Mouse (Mus musculus): ENCODE results near the gene 1190002N15Rik. TPM values are rescaled to one million over a fixed set of nuclear protein-coding genes. Genes with fewer than 3 reads are reported as not detected.

Gene 1190002N15Rik
- polyA plus RNA-seq, 1 experiment from 2014 or later: 37.6 TPM

DNA sequence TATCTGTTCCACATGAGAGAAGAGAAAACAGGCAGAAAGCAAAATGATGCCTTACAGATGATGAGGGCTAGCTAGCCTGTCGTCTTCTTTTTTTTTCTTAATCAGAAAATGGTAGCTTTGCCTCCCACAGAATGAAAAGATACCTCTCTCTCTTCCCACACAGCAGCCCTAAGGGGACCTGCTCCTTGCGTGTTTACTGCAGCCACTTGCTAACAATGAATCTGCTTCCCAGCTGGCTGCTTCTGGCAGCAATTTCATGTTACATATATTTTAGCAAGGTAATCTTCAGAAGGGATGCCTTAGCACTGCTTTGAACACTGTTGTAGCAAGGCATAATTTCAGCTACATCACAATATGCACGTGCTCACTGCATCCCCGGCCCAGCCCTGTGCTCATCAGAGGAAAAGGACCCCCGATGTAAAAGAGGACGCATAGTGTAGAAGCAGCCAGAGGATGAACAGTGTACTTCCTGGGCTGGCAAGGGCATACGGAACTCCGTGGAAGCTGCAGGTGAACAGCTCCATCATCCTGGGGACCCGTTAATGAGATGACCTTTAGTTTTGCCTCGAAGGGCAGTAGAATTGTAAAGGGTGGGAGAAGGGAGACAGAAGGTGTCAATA, 64.8 kb downstream of the 1190002N15Rik start:
- no peak overlapping the region for H3K4me2 ChIP-seq
- H3K9me3 ChIP-seq (ENCODE audit: low read depth, low read length): no peaks in the 10 kb centered on the region
- no peaks in the 10 kb centered on the region for H3K27me3 ChIP-seq (ENCODE audit: insufficient read depth, low read length)
- no peak overlapping the region for H3K9ac ChIP-seq
- H3K27ac ChIP-seq (ENCODE audit: low read depth): no peak overlapping the region
- ATAC-seq (ENCODE audit: insufficient read depth): no peak
- TF ChIP-seq CTCF (IDR thresholded peaks at IDR 0.05; ENCODE audit: low read depth): no peak
- no peaks in the 10 kb centered on the region for H3K4me1 ChIP-seq (ENCODE audit: insufficient read depth)
- no peaks in the 10 kb centered on the region for H3K36me3 ChIP-seq (ENCODE audit: insufficient read depth)
- no peak for DNase-seq
- H3K4me3 ChIP-seq (ENCODE audit: low read depth, low read length): no peak overlapping the region
- 56% methylated on average over 10 of the region's 10 CpGs for WGBS

DNA sequence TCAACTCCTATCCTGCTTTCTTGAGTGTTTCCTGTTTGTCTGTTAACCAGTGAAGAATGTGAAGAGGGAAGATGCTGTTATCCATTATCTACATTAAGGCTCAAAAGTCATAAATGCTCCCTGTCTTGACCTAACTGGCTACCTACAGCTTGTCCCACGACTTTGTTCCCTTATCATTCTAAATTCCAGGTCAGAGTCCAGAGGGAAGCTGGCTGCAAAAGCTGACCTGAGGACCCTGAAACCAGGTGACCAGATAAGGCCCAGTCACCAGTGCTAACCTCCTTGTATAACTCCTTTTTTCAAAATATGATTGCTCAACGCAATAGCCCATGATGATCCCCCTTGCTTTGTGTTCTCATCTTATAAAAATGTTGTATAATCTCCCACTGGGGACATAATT, 66.4 kb downstream of the 1190002N15Rik start:
- no peak overlapping the region for H3K4me3 ChIP-seq (ENCODE audit: low read depth, low read length)
- no peak overlapping the region for H3K9ac ChIP-seq
- no peak overlapping the region for H3K27ac ChIP-seq (ENCODE audit: low read depth)
- no peaks in the 10 kb centered on the region for H3K9me3 ChIP-seq (ENCODE audit: low read depth, low read length)
- no peaks in the 10 kb centered on the region for H3K36me3 ChIP-seq (ENCODE audit: insufficient read depth)
- 43% methylated on average over 2 of the region's 2 CpGs for WGBS
- ATAC-seq (ENCODE audit: insufficient read depth) (no peak), DNase-seq (no peak)
- no peaks in the 10 kb centered on the region for H3K27me3 ChIP-seq (ENCODE audit: insufficient read depth, low read length)
- no peaks in the 10 kb centered on the region for H3K4me1 ChIP-seq (ENCODE audit: insufficient read depth)
- no peak for TF ChIP-seq CTCF (IDR thresholded peaks at IDR 0.05; ENCODE audit: low read depth)
- H3K4me2 ChIP-seq: no peak overlapping the region

Other genes with a start within 250 kb of the 1190002N15Rik start
- gene Slc9a9, start 131.8 kb upstream of the 1190002N15Rik start, polyA plus RNA-seq (2014; fragmentation: Nextera tagmentation; extraction: Ambion mirVana): 5.0 and 5.1 TPM in 2 replicates

All from lung, embryonic 14.5 days (tissue).